Mouse (Mus musculus) left cerebral cortex, postnatal 10 days (tissue): ENCODE measurements around the gene Wars2. TPM values are rescaled to one million over a fixed set of nuclear protein-coding genes. Genes with fewer than 3 reads are reported as not detected.

ENCODE experiments used
- DNase-seq, 2 experiments: peaks; one replicate each; pipeline ENCODE4 v3.0.0; 2021 to 2022; ENCODE audit warnings: low spot score in 2 of 2, mixed read lengths in 1 of 2; ENCODE audit errors: extremely low spot score in 1 of 2
- intact Hi-C: fragments of 180-260 bp; cut with DNase I; formaldehyde crosslinking; loops from one replicate; pipeline ENCODE4 v1.15.1; 2025
- total RNA-seq, 2 experiments: library from RNA; stranded (reverse); gene quantifications; 2 replicates each; pipeline ENCODE4 v1.2.3; 2021

Wars2 gene
- total RNA-seq, 2 experiments from 2014 or later, result 6.9 to 8.1 TPM

GRCm38 (mm10) chr3:99240811-99241738 is 100.2 kb downstream of the Wars2 start:
- intact Hi-C loops, result no loop called here
- no peak for DNase-seq

- no peak for DNase-seq
- intact Hi-C loops, result no loop called here
Measured at GRCm38 (mm10) chr3:99242481-99242880, 101.6 kb downstream of the Wars2 start.

DNA sequence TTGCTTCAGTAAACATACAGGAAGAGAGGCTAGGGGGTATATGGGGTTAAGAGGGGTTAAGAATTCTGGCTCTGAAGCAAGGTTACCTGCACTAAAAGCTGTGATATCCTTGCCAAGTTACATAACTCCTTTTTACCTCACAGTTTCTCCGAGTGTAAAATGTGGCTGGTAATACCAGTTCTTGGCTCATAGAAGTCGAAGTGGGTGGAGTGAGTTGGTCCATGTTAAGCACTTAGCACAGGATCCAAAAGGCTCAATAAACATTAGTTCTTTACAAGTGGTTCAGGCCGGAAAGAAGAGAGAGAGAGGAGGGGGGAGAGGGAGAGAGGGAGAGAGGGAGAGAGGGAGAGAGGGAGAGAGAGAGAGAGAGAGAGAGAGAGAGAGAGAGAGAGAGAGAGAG is 104.5 kb downstream of the Wars2 start:
- DNase-seq, result no peak
- intact Hi-C loops, result no loop called here

DNA sequence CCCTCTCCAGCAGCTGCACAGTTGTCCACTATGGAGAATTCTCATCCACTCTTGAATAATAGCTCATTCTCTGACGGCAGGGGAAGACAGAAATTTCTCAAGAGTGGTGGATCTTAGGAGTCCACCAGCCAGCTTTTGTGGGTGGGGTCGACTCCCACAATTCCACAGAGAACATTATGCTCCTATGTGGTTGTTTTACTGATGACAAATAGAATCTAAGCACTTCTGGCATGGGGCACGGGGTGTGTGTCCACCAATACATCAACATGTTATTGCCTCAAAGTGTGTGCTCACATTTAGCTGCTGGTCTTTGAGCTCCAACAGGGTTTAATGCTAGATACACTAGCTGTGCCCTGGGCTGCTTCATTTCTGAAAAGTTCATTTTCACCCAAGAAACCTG is 105.8 kb downstream of the Wars2 start:
- intact Hi-C loops, result no loop called here
- DNase-seq, result no peak

DNA sequence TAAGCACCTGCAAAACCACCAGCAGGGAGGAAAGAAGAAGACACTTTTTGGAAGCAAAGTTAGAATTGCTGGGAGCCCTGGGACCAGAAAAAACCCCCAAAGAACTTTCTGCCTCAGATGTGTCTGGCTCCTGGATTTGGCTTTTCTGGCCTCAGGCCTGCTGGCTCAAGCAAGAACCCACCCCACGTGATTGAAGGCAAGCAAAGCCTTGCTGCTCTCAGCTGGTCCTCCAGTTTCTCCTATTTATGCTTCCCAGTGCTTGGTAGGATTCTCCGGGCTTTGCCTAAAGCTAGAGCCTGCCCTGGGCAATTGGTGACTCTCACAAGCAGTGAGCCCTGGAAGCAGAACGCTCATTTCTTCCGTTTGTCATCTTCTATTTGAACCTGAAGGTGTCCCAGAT is 106.7 kb downstream of the Wars2 start:
- intact Hi-C loops, result no loop called here
- no peak for DNase-seq

DNA sequence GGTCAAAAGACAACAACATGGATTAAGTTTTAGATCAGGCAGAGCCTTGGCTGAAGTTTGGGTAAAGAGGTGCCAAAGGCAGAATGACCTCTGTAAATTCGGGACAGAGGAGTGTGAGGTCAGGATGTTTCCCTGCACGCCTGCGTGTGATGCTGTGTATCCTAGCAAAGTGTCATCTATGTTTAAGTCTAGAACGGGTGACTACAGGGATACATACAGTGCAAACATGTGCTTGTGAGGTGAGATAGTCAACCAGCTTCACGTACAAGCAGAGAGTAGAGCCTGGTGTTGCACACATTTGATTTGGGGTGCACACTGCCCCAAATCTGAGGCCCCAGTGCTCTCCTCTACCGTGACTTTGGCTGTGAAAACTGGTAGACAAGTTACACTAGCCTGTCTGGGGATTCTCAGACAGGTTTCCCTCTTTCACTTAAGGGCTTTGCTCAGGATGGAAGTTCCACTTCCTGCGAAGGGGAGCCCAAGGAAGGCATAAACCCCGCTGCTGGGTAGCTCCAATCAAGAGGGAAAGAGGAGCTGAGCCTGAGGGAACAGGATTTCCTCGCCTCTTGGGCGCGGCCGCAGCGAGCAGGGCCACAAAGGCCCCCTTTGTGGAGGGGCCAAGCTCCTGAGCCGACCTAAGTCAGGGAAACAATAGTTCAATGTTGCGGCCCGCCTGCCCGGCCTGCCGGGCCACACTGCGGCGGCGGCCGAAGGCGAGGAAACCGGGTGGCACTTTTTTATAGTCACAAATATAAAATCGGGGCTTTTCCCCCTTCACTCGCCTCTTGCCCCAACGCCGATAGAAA is 107.3 kb downstream of the Wars2 start:
- DNase-seq, result no peak
- intact Hi-C loops, result no loop called here

DNA sequence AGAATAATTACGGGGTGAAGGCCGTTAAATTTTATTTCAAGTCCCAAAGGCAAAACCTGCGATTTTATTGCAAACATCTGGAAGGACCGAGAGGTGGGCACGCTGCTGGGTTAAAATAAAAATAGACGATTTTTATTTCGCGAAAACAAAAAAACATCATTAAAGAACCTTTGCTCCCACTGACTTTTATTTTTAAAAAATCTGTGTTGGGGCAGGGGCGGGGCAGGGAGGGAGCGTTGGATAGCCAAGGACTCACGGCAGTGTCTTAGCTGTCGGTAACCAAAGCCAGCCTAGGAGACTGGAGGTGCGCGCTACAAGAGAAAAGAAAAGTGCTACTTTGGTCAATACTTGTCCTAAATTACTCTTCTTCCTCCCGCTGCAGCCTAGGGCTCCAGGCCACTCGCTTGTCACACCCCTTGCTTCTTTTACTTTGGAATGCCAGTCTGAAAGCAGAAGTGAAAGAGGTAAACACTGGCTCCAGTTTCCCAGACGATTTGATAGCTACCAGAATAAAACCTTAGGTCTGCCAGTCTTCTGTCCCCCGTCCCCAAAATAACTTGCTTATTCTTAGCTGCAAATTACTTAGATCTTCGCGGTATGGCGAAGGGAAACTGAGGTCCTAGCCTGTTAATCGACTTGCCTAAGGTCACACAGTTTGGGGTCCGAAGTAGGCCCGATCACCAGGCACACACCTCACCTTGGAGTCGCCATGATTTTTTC is 108.1 kb downstream of the Wars2 start:
- intact Hi-C loops, result no loop called here
- no peak for DNase-seq

GRCm38 (mm10) chr3:99249551-99249870 is 108.6 kb downstream of the Wars2 start:
- intact Hi-C loops, result no loop called here
- no peak for DNase-seq

GRCm38 (mm10) chr3:99249906-99250305 is 109.0 kb downstream of the Wars2 start:
- no peak for DNase-seq
- intact Hi-C loops, result loop anchor here (10.0 kb wide), 1 partner anchor 335 kb away; no protein-coding TSS in a partner anchor

- intact Hi-C loops, result loop anchor here (10.0 kb wide), 1 partner anchor 337 kb away; no protein-coding TSS in a partner anchor
- DNase-seq, result no peak
Measured at GRCm38 (mm10) chr3:99251271-99252165, 110.7 kb downstream of the Wars2 start.

- intact Hi-C loops, result loop anchor here (10.0 kb wide), 1 partner anchor 338 kb away; no protein-coding TSS in a partner anchor
- no peak for DNase-seq
Measured at GRCm38 (mm10) chr3:99252461-99253091, 111.7 kb downstream of the Wars2 start.

GRCm38 (mm10) chr3:99253092-99253488 is 112.2 kb downstream of the Wars2 start:
- intact Hi-C loops, result loop anchor here (10.0 kb wide), 1 partner anchor 338 kb away; no protein-coding TSS in a partner anchor
- peak in 1 of 2 experiments; percentile 76 for DNase-seq

DNA sequence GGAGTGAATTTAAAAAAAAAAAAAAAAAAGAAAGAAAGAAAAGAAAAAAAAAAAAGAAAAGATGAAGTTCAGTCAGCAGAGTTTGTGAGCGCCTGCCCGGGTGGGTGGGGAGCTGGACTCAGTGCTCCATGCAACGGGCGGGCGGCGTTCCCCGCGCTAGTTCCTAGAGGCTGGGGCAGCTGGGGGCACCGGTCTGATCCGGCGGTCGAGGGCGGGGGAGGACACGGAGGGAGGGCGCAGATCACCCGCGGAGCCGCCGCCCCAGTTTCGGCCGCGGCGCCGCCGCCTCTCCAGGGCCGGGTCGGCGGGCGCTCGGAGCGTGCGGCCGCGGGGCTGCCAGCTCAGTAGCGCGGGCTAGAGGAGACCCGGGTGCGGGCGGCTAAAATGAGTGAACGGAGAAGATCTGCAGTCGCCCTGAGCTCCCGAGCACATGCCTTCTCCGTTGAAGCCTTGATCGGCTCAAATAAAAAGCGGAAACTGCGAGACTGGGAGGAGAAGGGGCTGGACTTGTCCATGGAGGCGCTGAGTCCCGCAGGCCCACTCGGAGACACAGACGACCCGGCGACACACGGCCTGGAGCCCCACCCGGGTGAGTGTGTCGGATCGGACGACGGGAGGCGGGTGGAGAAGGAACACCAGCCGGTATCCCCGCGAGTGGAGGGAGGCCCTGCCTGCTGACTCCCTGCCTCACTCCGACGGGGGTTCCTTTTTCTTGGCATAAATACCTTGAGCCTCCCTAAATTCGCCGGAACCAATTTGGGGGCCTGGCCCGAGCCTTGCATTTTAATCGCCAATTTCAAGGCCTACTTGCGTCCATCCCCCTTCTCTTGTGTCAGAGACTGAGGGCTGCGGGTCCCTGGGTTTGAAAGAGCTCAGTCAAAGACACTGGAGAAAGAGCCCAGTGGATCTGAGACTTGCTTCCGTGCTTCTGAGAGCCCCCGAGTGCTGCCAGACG is 112.9 kb downstream of the Wars2 start:
- DNase-seq, result peak in 1 of 2 experiments; percentile 73
- intact Hi-C loops, result loop anchor here (10.0 kb wide), 1 partner anchor 339 kb away; no protein-coding TSS in a partner anchor

GRCm38 (mm10) chr3:99254559-99255151 is 113.8 kb downstream of the Wars2 start:
- no peak for DNase-seq
- intact Hi-C loops, result loop anchor here (10.0 kb wide), 1 partner anchor 340 kb away; no protein-coding TSS in a partner anchor

- no peak for DNase-seq
- intact Hi-C loops, result loop anchor here (10.0 kb wide), 1 partner anchor 341 kb away; no protein-coding TSS in a partner anchor
Measured at GRCm38 (mm10) chr3:99255411-99256365, 114.8 kb downstream of the Wars2 start.
